In genomic region chr2:129408476-129408875, GRCm38 (mm10) we compare ENCODE assay signal across 9 mouse cellular contexts. TPM values are rescaled to one million over a fixed set of nuclear protein-coding genes. Genes with fewer than 3 reads are reported as not detected.
A peak's percentile ranks its signal among the peaks of the same experiment; 100 is the strongest.
DNase-seq lines count a peak whose midpoint lies in the region; ATAC-seq and TF ChIP-seq lines count a peak whose summit lies in the region.
"Had no signal": no experiment of that assay in that cellular context is flagged by ENCODE, and none has a peak within 500 bp of the region (broad histone marks: within the 10 kb centered on the region; RNA-seq: fewer than 3 reads in every experiment).

No protein-coding gene starts in this region.

- H3K79me2 ChIP-seq in heart, adult 2 months (replicated peaks; ENCODE audit: control insufficient read depth, insufficient read depth, low read length) = no peaks in the 10 kb centered on the region

- 0 out of 2 replicates have a peak, but pooled peaks have one; percentile 29 for TF ChIP-seq EP300 in heart, adult 2 months (IDR thresholded peaks at IDR 0.05; ENCODE audit: insufficient read depth, low read depth, low read length)
- no peak for TF ChIP-seq EP300 in liver, postnatal 0 days (IDR thresholded peaks at IDR 0.05; ENCODE audit: low read depth)

- no peak overlapping the region for H3K4me3 ChIP-seq in heart, adult 2 months
- H3K4me3 ChIP-seq in liver, postnatal 0 days (ENCODE audit: low read depth, low read length) = no peak overlapping the region
- no peak overlapping the region for H3K4me3 ChIP-seq in neural tube, embryonic 14.5 days (ENCODE audit: low read depth, low read length)
- H3K4me3 ChIP-seq: embryonic facial prominence, embryonic 15.5 days had no signal

- peak; percentile 74 for DNase-seq in A20 (ENCODE audit: low read depth, low spot score)
- DNase-seq in adrenal gland, postnatal 14 days = peak; percentile 86
- DNase-seq in embryo, embryonic 9.5 days (ENCODE audit: extremely low spot score) = peak; percentile 65
- peak; percentile 69 to 81 for DNase-seq in heart, adult 2 months
- peak; percentile 86 for DNase-seq in kidney, postnatal 10 days
- peak; percentile 78 for DNase-seq in liver, postnatal 0 days
- DNase-seq in testis, postnatal 10 days (ENCODE audit: low spot score) = peak; percentile 85

- TF ChIP-seq CTCF in heart, adult 2 months (IDR thresholded peaks at IDR 0.05) = peak; percentile 91
- TF ChIP-seq CTCF in liver, postnatal 0 days (IDR thresholded peaks at IDR 0.05; ENCODE audit: low read depth) = peak; percentile 80

- no peak overlapping the region for H3K9ac ChIP-seq in heart, adult 2 months (ENCODE audit: low read depth, low read length)
- no peak overlapping the region for H3K9ac ChIP-seq in liver, postnatal 0 days (replicated peaks)
- no peak overlapping the region for H3K9ac ChIP-seq in neural tube, embryonic 14.5 days (replicated peaks; ENCODE audit: low read depth, low read length)
- H3K9ac ChIP-seq: embryonic facial prominence, embryonic 15.5 days had no signal

- WGBS in heart, adult 2 months = 7% methylated on average over 18 of the region's 18 CpGs
- WGBS in liver, postnatal 0 days (ENCODE audit: insufficient replicate concordance) = 14% methylated on average over 18 of the region's 18 CpGs
- WGBS in neural tube, embryonic 14.5 days = 23% methylated on average over 18 of the region's 18 CpGs

- H3K4me1 ChIP-seq in heart, adult 2 months (ENCODE audit: control insufficient read depth, insufficient read depth, low read length) = no peaks in the 10 kb centered on the region
- H3K4me1 ChIP-seq in liver, postnatal 0 days (ENCODE audit: insufficient read depth) = no peaks in the 10 kb centered on the region
- no peaks in the 10 kb centered on the region for H3K4me1 ChIP-seq in neural tube, embryonic 14.5 days (ENCODE audit: control insufficient read depth, insufficient read depth, low read length)

- intact Hi-C loops in heart, adult 2 months (cut with DNase I) = loop anchor here (1.0 to 10.0 kb wide), 2 partner anchors 111 to 234 kb away; partner anchors contain the start of gene Ckap2l

- H3K9me3 ChIP-seq in liver, postnatal 0 days (ENCODE audit: low read length) = no peaks in the 10 kb centered on the region
- no peaks in the 10 kb centered on the region for H3K9me3 ChIP-seq in neural tube, embryonic 14.5 days (ENCODE audit: control insufficient read depth, low read length)
- H3K9me3 ChIP-seq: embryonic facial prominence, embryonic 15.5 days had no signal

- no peaks in the 10 kb centered on the region for H3K36me3 ChIP-seq in heart, adult 2 months (ENCODE audit: control insufficient read depth, insufficient read depth, low read length)
- H3K36me3 ChIP-seq in liver, postnatal 0 days (replicated peaks; ENCODE audit: insufficient read depth, low read length) = no peaks in the 10 kb centered on the region
- H3K36me3 ChIP-seq in neural tube, embryonic 14.5 days (ENCODE audit: control insufficient read depth, insufficient read depth, low read length) = no peaks in the 10 kb centered on the region
- H3K36me3 ChIP-seq: embryonic facial prominence, embryonic 15.5 days had no signal

- ATAC-seq in liver, postnatal 0 days = peak; percentile 44; the same call in 1 of the 2 replicates
- peak; percentile 81 for ATAC-seq in neural tube, embryonic 14.5 days (ENCODE audit: low read depth)

- no peak overlapping the region for H3K4me2 ChIP-seq in liver, postnatal 0 days (ENCODE audit: low read depth, low read length)
- no peak overlapping the region for H3K4me2 ChIP-seq in neural tube, embryonic 14.5 days (ENCODE audit: low read depth, low read length)
- H3K4me2 ChIP-seq: embryonic facial prominence, embryonic 15.5 days had no signal

- H3K27ac ChIP-seq in heart, adult 2 months = no peak overlapping the region
- no peak overlapping the region for H3K27ac ChIP-seq in liver, postnatal 0 days (ENCODE audit: low read depth)
- H3K27ac ChIP-seq in neural tube, embryonic 14.5 days (ENCODE audit: low read depth, low read length) = no peak overlapping the region
- H3K27ac ChIP-seq: embryonic facial prominence, embryonic 15.5 days had no signal

- no peak for TF ChIP-seq POLR2A in heart, adult 2 months (IDR thresholded peaks at IDR 0.05; ENCODE audit: insufficient read depth, low read depth, low read length)

- H3K27me3 ChIP-seq in heart, adult 2 months (ENCODE audit: control insufficient read depth, insufficient read depth, low read length) = no peaks in the 10 kb centered on the region
- H3K27me3 ChIP-seq in liver, postnatal 0 days (ENCODE audit: insufficient read depth, low read length) = no peaks in the 10 kb centered on the region
- H3K27me3 ChIP-seq in neural tube, embryonic 14.5 days (ENCODE audit: control insufficient read depth, insufficient read depth, low read length) = no peaks in the 10 kb centered on the region
- H3K27me3 ChIP-seq: embryonic facial prominence, embryonic 15.5 days had no signal

RNA-seq across cellular contexts. Expression of gene Il1b, which starts 37.5 kb away (rescaled TPM):
- total RNA-seq in adrenal gland, postnatal 14 days (2021) = 0.26 and 0.74 TPM in 2 replicates
- under 1 TPM; 0.27 to 0.94 TPM for total RNA-seq in heart, adult 2 months (2021)
- 0.86 and 1.3 TPM in 2 replicates for polyA plus RNA-seq in heart, adult 2 months (2012; rRNA removed)
- polyA plus RNA-seq in liver, postnatal 0 days (2015; fragmentation: Nextera tagmentation; extraction: Ambion mirVana) = 1.3 TPM in 2 replicates
- 0.19 and 0.25 TPM in 2 replicates for polyA plus RNA-seq in neural tube, embryonic 14.5 days (2014; fragmentation: Nextera tagmentation; extraction: Ambion mirVana)
